In genomic region chr6:126551862-126552395, GRCm38 (mm10) we compare ENCODE assay signal across 8 mouse cellular contexts. TPM values are rescaled to one million over a fixed set of nuclear protein-coding genes. Genes with fewer than 3 reads are reported as not detected.
A peak's percentile ranks its signal among the peaks of the same experiment; 100 is the strongest.
DNase-seq lines count a peak whose midpoint lies in the region; ATAC-seq lines count a peak whose summit lies in the region.

No protein-coding gene starts in this region.

- DNase-seq in adrenal gland, adult (ENCODE audit: inconsistent age in 2 of 2, low spot score in 1 of 2), result peak; percentile 18 to 69
- no peak for DNase-seq in adrenal gland, adult 8-10 months
- peak; percentile 41 for DNase-seq in right cerebral cortex, postnatal 4 days
- no peak for DNase-seq in right cerebral cortex, postnatal 14 days
- peak; percentile 48 for DNase-seq in embryo, embryonic 9.5 days (ENCODE audit: extremely low spot score)
- peak; percentile 49 for DNase-seq in lung, postnatal 10 days
- DNase-seq in splenic B cell, adult 2 months (ENCODE audit: low read depth, low spot score), result peak; percentile 44

- H3K27me3 ChIP-seq in intestine, embryonic 15.5 days (replicated peaks), result peaks cover 6% of the 10 kb centered on the region; the same call in 1 of the 2 replicates
- H3K27me3 ChIP-seq in splenic B cell, adult 2 months (ENCODE audit: control insufficient read depth, insufficient read depth, low read length, poor library complexity, severe bottlenecking), result no peaks in the 10 kb centered on the region

- H3K36me3 ChIP-seq in intestine, embryonic 15.5 days, result no peaks in the 10 kb centered on the region
- no peaks in the 10 kb centered on the region for H3K36me3 ChIP-seq in splenic B cell, adult 2 months (ENCODE audit: control insufficient read depth, insufficient read depth, low read length, poor library complexity, severe bottlenecking)

- H3K4me3 ChIP-seq in intestine, embryonic 15.5 days (replicated peaks), result no peak overlapping the region

- H3K9ac ChIP-seq in intestine, embryonic 15.5 days, result no peak overlapping the region

- H3K9me3 ChIP-seq in intestine, embryonic 15.5 days, result no peaks in the 10 kb centered on the region

- H3K4me2 ChIP-seq in intestine, embryonic 15.5 days (replicated peaks), result no peak overlapping the region

- no peak overlapping the region for H3K27ac ChIP-seq in intestine, embryonic 15.5 days

- no peaks in the 10 kb centered on the region for H3K4me1 ChIP-seq in intestine, embryonic 15.5 days (replicated peaks)

- peak; percentile 62 for ATAC-seq in intestine, embryonic 15.5 days

- WGBS in intestine, embryonic 15.5 days, result 19% methylated on average over 9 of the region's 9 CpGs

RNA-seq across cellular contexts. Expression of gene Kcna5, which starts 16.7 kb away (rescaled TPM):
- 1 to 10 TPM; 2.4 to 4.1 (median 3.4) TPM for total RNA-seq in adrenal gland, adult 8-10 months (2022)
- polyA plus RNA-seq in intestine, embryonic 15.5 days (2015; fragmentation: Nextera tagmentation; extraction: Ambion mirVana), result 7.5 and 8.2 TPM in 2 replicates

Comparison
In these comparisons a context has a peak if more than half of its experiments do, and no peak if none do; other contexts are left out.
1. DNase-seq: peak in adrenal gland, adult (2 of 2), right cerebral cortex, postnatal 4 days (single experiment), embryo, embryonic 9.5 days (single experiment), lung, postnatal 10 days (single experiment) and splenic B cell, adult 2 months (single experiment); none in adrenal gland, adult 8-10 months (single experiment) and right cerebral cortex, postnatal 14 days (single experiment).